Mouse (Mus musculus) testis, adult 2 months (tissue): ENCODE results near the gene Akap13.

Source experiments
- CTCF ChIP-seq: fragments of 200-500 bp; IDR thresholded peaks from 2 replicates; pipeline ENCODE4 v1.5.1; 2012; ENCODE audit warnings: low read depth, mild to moderate bottlenecking, inconsistent platforms, low read length, moderate library complexity; ENCODE audit not compliant: control insufficient read depth, insufficient read depth, insufficient replicate concordance
- POLR2A ChIP-seq: fragments of 200-500 bp; IDR thresholded peaks from 2 replicates; pipeline ENCODE4 v1.6.1; 2012; ENCODE audit warnings: low read depth, mild to moderate bottlenecking, inconsistent platforms, low read length, moderate library complexity; ENCODE audit not compliant: control insufficient read depth

DNA sequence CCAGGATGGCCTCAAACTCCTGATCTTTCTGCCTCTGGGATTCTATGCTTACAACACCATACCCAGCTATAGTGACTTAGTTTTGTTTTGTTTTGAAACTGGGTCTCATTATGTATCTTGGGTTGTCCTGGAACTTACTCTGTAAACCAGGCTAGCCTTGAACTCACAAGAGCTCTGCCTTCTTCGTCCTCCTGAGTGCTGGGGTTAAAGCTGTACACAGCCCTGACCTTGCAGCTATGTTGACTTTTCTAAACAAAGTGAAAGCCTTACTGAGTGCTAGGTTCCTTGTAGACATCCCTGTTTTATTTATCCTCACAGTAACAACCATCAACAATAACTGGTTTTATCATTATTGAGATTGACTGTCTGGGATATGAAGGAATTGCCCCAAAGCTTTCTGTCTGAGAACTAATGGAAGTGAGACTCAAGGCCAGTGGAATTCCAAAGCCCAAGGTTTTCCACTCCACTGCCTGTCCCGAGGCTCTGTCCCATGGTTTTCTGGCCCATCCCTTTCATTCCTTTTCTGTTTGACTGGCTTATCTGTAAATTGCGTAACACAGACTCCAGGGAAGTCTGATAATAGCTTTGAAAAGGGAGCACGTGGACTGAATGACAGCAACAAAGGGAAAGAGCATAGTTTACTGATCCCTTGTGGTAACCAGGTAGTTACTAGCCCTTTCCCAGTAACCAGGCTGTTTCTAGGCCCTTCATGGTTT is 40.0 kb upstream of the Akap13 start:
- TF ChIP-seq CTCF (no peak), POLR2A (no peak)
